Mouse (Mus musculus) T-cell, adult 66 days (primary cell): ENCODE data around the gene Ap3m1. TPM values are rescaled to one million over a fixed set of nuclear protein-coding genes. Genes with fewer than 3 reads are reported as not detected.

Source experiments
- total RNA-seq, 2 experiments: library from RNA; stranded (reverse); gene quantifications; 3 replicates in 1 of 2; 4 replicates in 1 of 2; pipeline ENCODE4 v1.2.4; 2023

The Ap3m1 gene
- 10 to 100 TPM; 49.4 to 55.0 TPM for total RNA-seq

GRCm38 (mm10) chr14:21052112-21052780, at the start of gene Ap3m1, which contains the start of gene Adk:
Gene Ap3m1 (minus strand): TSS chr14:21052508.
Gene Adk (plus strand): TSS chr14:21052574.

Other genes with a start within 250 kb of the Ap3m1 start
- under 1 TPM in 1 of 2 experiments, not detected in 1; 0.23 TPM for gene Plau, start 215.8 kb downstream of the Ap3m1 start, total RNA-seq
- 1 to 10 TPM; 3.2 to 4.3 TPM for gene Vcl, start 123.1 kb downstream of the Ap3m1 start, total RNA-seq
- gene Adk, start 66 bp upstream of the Ap3m1 start, total RNA-seq = 10 to 100 TPM; 55.7 to 63.0 TPM